Mouse (Mus musculus) liver, embryonic 14.5 days (tissue): ENCODE data around the gene Aldh1l1.

ENCODE experiments used
- CTCF ChIP-seq: IDR thresholded peaks from 2 replicates; pipeline ENCODE4 v1.5.1; 2016; ENCODE audit warnings: antibody characterized with exemption, low read depth, control low read depth
- EP300 ChIP-seq: IDR thresholded peaks from 2 replicates; pipeline ENCODE4 v1.6.1; 2016; ENCODE audit warnings: antibody characterized with exemption, low read depth

DNA sequence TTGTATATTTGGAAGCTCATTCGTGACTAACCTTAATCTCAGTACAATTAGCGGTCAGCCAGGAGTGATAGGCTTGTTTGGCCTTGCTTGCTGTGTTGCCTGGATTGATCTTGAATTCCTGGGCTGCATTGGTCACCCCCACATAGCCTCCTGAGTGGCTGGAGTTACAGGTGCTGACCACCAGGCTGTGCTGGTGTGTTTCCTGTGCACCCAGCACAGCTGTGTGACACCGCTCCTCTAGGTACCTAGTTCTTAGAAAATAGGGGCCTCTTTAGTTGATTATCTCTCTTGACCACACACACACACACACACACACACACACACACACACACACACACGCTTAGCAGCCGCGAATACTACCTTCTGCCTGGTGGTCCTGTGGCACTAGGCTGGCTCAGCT is 122.0 kb downstream of the Aldh1l1 start:
- peak; percentile 97 for TF ChIP-seq CTCF
- peak; percentile 71 for TF ChIP-seq EP300
